Mouse (Mus musculus): ENCODE data around the gene Gal3st4. TPM values are rescaled to one million over a fixed set of nuclear protein-coding genes. Genes with fewer than 3 reads are reported as not detected.
A peak's percentile ranks its signal among the peaks of the same experiment; 100 is the strongest.
"Not testable (repeated sequence)": the region's sequence is repeated elsewhere in the genome, so short reads cannot be mapped to it uniquely, and the experiment has no call there.

The Gal3st4 gene
- total RNA-seq, 2 experiments from 2014 or later: 0.36 to 0.76 TPM

DNA sequence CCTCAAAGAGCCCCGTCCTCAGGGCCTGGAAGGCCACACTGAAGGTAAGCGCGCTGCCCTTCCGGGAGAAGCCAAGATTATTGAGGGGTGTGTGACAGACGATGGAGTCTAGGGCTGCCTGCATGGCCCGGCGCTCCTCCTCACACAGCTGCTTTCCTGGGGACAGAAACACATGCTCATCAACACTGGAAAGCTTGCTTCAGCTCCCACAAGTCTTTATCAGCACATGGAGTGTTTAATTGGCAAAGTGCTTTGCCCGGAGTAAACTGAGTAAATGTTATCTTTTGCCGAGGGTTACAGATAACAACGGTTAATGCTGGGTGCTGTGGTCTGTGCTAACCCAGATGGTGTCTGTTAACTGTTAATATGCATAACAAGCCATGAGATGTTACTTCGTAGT is 11.8 kb downstream of the Gal3st4 start:
- no peak for DNase-seq

DNA sequence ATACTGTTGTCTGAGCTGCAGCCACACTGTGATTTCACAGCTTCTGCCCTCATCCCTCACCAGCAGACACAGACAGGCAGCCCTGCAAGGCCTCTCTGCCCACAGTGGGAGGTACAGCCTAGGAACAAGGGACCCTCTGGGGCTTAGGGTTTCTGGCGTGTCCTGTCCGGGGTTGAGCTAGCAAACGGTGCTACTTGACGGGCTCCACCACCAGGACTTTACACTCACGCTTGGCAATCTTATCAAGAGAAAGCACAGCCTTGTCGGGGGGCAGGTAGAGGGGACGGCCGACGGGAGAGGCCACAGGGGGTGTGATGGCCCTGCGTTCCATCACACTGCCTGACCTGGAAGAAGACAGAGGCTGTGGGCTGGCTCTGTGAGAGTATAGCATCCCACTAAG is 12.6 kb downstream of the Gal3st4 start:
- no peak for DNase-seq

DNA sequence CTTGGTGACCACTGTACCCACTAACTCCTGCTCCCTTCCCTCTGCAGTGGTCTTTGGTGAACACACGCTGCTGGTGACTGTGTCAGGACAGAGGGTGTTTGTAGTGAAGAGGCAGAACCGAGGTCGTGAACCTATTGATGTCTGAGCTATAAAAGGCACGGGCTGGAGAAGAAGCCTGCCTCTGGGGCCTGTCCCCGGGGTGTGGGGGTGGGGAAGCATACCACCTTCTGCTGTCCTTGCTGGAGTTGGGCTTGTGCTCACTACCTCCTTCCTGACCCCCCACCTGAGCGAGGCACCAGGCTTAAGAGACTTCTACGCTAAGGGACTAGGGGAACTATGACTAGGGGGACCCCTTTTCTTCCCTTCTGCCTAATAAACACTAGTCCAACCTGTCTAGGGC is 13.6 kb downstream of the Gal3st4 start:
- no peak for DNase-seq

DNA sequence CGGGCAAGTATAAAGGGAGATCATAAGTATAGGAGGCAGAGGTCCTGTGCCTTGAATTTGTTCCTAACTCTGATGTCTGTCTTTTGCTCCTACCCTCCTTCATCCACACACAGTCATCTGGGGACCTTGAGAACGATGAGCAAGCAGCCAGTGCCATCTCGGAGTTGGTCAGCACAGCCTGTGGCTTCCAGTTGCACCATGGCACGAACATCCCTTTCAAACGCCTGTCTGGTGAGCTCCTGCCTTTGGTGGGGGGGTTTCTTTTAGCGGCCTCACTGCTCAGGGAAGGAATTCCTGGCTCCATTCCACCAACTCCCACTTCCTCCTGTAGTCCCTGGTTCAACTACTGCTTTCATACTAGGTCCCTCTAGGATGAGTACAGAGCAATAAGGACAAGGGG is 14.1 kb downstream of the Gal3st4 start:
- no peak for DNase-seq

DNA sequence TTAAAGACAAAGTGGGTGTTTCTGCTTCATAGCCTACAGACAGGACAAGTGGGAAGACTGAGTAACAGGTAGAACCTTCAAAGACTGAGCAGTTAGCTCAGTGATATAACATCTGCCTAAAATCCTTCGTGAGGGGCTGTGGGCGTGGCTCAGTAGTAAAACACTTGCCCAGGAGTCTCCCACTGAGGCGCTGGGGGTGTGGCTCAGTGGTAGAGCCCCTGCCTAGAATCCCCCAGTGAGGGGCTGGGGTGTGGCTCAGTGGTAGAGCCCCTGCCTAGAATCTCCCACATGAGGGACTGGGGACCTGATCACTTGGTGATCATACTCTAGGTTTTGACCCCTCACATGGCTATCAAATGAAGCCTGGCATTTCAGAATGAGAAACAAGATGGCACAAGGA is 14.6 kb downstream of the Gal3st4 start:
- no peak for DNase-seq

DNA sequence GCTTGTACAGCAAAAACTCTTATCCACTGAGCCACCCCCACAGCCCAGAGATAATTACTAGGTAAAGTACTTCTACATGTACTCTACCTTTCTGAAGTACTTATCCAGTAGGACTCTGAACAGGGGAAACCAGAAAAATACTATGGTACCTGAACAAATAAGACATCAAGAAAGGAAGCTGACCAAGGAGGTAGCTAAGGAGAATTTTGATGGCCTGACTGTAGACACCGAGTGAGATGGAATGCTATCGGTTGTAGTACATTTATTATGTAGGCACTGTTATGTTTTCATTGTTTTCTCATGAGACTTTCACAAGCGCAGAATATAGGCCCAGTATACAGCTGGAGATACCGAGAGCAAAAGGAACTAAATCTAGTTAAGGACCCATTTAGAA is 15.1 kb downstream of the Gal3st4 start:
- DNase-seq: no peak

DNA sequence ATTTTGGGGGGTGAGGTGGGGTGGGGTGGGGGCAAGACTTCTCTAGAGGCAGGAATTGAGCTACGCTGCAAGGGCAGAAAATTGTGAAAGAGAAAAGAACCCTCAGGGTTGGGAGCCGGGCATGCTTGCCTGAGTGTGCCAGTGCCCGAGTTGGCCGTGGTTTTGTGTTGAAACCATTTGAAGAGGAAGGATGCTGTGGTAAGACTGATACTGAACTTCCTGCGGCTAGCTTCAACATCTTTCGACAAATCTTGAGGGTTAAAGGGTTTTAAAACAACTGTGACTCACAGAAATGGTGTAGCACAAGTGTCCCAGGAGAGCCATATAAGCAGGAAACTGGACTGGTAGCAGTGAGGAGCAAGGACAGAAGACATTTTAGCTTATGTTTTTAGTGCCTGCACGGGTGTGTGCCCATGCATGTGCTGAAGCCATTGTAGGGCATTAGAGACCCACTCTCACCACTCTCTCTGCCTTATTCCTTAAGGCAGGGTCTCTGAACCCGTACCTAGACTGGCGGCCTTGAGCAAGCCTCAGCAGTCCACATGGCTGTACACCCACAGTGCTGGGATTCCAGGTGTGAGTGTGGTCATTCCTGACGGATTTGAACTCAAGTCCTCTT is 15.6 kb downstream of the Gal3st4 start:
- DNase-seq: no peak

DNA sequence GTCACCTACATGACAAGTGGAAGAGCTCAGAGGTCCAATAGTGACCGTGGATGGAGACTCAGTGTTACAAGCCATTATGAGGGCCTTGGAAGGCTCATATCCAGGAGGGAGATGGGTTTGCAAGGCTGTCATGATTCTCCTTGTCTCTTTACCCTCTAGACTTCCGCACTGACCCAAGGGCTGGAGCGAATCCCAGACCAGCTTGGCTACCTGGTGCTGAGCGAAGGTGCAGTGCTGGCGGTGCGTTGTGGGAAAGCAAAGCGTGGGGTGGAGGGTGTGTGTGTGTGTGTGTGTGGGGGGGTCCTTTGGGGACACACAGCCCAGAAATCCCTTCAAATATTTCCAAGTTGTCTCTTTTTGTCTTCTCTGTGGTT is 16.6 kb downstream of the Gal3st4 start:
- no peak for DNase-seq

DNA sequence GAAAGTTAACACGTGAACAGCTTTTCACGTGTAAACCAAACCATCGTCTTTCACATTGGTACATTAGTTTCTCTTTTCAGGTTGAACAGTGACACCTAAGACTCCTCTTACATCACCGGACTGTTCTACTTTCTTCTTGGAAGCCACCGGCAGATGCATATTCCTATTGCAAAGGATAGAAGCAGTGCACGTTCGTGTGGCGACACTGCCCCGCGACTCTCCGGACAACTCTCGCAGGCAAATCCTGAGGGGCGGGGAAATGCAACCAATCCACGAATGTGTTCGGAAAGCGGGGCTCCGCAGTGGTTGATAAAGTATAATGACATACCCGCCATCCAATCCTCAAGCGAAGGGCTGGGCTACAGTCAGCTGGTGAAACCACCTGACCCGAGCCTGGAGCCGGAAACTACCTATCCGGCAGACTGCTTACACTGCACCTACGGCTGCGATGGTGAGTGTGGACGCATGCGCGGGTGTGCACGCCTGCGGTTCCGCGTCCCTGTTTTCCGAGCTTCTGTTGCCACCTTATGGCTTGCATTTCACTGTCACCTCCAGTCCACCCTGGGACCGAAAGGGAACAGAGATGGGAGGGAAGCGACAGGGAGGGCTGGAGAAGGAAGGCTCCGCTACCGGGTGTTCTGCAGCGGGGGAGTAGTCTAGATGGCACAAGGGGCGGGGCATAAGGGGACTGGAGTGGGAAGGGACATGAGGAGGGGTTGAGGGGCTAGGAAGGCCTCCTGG is 17.1 kb downstream of the Gal3st4 start, which contains the start of gene Lamtor4:
TSS of gene Lamtor4 (plus strand) at position 130 of the 741 bp plus-strand sequence.
- peak; percentile 94 for DNase-seq

DNA sequence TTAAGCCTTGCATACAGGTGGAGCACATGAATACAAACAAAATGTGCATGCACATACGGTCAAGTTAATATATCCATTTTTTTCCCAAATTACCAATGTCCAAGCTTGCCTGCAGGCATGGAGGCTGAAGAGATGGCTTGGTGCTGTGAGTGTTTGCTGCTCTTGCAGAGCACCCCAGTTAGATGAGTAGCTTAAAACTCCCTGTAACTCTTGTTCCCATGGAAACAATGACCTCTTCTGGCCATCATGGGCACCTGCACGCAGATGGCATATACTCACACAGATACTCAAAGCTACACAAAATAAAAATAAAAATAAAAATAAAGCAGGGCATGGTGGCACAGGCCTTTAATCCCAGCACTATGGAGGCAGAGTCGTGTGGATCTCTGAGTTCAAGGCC is 19.6 kb downstream of the Gal3st4 start:
- no peak for DNase-seq

DNA sequence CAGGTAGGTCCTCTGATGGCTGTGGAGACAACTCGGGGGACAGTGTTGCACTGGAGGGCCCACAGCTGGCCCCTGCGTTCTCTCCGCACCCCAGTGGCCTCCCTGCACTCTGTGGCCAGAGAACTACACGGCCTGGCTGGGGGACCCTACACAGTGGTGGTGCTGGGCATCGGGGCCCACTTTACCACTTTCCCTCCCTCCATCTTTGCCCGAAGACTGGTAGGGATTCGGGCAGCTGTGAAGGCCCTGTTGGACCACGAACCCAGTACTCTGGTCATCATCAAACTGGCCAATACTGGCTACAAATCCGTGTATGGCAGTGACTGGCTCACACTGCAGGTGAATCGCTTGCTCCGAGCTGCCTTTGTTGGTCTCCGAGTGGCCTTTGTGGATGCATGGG is 21.5 kb downstream of the Gal3st4 start:
- no peak for DNase-seq

DNA sequence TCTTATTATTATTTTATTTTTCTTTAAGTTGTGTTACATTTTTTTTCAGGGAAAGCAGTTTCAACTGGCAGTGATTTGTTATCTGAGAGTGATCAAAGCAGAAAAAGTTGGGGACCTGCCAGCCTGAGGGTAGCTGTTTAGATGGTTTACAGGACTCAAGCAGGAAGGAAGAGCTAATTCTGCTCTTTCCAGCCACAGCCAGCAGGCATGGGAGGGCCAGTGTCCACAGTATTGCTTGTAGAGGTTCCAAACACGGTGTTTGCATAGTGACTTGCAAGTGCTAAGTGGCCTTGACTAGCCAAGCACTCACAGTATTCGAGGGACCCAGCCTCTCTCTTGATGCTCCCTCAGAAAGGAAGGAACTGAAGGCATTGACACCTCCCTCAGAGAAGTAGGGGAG is 31.1 kb downstream of the Gal3st4 start:
- no peak for DNase-seq

DNA sequence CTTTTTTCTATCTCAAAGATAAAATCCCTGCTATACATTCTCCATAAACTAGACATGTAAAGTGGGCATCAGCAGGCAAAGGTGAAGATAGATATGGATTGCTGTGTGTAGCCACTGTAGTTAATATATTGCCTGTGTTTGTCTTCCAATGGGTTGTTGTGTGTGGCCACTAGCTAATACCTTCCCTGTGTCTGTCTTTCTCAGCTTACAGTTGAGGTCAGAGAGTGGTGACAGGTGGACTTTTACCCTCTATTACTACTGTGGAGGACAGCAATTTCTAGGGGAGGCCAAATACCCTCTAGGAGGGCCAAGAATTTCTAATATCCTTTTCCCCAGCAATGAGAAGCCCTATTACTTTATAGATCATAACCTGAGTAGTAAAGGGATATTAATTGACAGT is 38.4 kb downstream of the Gal3st4 start:
- DNase-seq: no peak

DNA sequence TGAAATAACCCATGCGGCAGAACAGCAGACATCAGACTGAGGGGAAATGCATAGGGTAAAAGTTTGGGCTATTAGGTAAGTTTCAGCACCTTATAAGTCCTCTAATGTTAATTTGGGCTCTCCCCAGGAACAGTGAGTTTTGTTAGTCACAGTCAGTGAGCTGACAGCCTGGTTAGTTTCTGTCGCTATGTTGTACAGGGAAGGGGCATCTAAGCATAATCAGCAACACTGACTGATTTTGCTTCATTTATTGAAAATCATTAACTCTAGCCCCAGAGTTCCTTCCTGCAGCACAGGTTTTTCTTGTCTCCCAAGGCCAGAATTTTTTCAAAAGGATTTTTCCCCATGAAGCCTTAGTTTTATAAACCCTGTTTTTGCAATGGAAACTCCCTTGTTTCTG is 38.9 kb downstream of the Gal3st4 start:
- DNase-seq: no peak

DNA sequence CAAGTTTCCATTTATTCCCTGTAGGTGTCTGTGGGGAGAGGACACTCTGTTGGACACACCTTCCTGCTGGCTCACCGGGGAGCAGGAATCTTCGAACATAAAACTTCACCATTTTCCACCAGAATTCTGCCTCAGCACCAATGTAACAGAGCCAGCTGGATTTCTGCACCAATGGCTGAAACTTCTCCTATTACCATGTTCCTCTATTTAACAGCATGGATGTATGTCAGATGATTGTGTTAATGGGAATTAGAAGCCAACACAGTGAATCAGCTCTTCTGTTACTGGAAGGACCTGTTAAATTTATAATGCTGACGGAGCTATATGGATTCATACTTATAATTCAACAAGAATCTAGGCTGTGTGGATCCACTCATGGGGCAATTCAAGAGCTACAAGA is 43.1 kb downstream of the Gal3st4 start:
- no peak for DNase-seq

DNA sequence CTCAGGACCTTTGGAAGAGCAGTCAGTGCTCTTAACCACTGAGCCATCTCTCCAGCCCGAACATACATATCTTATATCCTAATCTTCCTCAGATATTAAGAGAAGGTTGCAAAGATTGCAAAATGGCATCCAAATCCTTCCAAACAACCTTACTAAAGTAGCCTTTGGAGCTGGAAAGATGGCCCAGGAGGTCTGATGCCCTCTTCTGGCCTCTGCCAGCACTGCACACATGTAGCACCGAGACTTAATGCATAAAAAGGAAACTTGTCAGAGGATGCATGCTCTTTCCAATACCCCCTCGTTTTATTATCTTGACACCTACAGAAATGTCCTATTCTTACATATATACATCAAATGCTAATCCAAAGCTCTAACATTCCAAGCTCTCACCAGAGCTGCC is 44.6 kb downstream of the Gal3st4 start:
- DNase-seq: peak; percentile 40

DNA sequence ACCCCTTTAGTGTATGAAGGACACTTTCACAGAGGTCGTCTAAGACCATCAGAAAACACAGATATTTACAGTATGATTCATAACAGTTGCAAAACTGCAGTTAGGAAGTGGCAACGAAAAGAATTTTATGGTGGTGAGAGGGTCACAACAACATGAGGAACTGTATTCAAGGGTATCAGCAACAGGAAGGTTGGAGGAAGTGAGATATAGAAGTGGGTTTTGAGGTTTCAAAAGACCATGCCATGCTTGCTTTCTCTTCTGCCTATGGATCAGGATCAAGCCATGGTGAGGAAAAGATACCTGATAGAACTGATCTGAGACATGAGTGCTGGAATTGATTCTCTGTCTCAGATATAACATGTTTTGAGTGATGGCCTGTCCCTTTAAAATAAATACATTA is 45.3 kb downstream of the Gal3st4 start:
- no peak for DNase-seq

DNA sequence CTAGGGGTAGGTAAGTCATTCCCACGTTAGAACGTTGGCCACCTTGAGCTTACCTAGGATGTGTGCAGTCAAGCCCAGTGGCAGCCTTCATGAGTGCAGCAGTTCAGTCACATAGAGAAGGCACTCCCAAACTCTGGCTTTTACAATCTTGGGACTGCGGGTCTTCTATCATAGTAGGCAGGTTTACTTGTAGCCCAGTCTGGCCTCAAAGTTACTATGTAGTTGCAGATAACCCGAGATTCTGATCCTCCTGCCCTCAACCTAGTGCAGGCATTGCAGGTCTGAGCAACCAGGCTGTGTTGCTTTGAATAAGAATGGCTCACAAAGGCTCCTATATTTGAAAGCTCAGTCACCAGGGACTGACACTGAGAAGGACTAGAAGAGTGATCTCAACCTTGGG is 46.1 kb downstream of the Gal3st4 start:
- DNase-seq: no peak

DNA sequence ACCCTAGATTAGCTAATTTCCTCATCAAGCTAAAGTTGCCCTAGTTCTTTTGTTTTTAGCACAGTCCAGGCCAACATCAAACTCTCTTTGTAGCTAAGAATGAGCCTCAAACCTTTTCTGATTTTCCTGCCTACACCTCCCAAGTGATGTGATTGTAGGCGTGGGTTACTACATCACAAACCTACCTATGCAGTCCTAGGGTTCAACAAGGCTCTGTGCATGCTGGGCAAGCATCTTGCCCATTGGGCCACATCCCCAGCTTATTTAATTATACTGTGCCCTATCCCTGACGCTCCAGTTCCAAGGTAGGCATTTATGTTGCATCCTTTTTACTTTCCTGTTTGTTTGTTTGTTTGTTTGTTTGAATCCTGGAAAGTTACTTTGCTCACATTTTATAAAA is 46.9 kb downstream of the Gal3st4 start, which contains the start of gene Nxpe5:
TSS of gene Nxpe5 (plus strand) at position 199 of the 400 bp plus-strand sequence.
- DNase-seq: no peak

DNA sequence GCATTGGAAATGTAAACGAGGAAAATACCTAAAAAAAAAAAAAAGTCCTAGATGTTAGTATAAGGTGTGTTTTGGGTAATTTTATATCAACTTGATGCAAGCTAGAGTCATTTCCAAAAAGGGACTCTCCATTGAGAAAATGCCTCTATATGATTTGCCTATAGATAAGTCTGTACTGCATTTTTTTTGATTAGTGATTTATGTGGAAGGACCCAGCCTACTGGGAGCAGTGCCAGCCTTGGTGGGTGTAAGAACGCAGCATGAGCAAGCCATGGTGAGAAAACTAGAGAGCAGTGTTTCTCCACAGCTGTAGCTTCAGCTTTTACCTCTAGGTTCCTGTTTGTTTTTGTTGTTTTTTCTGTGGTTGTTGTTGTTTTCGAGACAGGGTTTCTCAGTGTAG is 49.4 kb downstream of the Gal3st4 start:
- no peak for DNase-seq

DNA sequence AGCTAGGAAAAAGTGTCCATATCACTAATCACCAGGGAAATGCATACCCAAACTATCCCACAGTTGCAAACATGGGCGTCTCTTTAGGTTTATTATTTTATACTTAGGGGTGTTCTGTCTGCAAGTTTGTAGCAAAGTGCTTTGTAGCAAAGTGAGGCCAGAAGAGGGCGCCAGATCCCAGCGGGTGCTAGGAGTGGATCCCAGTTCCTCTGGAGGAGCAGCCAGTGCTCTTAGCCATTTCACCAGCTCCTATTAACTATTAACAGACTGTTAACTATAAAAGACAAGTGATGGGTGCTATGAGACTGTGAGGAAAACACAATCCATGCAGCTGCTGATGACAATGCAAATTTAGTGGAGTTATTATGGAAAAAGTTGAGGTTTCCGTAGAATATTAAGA is 50.5 kb downstream of the Gal3st4 start:
- DNase-seq: peak; percentile 90

DNA sequence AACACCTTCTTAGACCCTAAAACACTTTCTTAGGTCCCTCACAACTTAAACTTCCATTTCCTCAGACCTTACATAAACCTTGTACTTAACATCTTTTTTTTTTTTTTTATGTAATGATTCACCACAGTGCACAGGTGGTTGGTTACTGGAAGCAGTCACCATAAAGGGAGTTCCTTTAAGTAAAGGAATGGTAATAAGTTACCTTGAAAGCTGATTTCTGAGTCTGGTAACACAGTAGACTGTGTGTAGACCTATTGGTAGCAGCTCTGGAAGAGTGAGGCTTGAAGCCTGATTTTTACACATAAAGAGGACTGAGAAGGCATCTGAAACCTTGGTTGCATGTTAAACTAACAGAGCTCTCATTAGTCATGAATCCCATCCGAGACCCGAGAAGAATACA is 52.8 kb downstream of the Gal3st4 start:
- no peak for DNase-seq

DNA sequence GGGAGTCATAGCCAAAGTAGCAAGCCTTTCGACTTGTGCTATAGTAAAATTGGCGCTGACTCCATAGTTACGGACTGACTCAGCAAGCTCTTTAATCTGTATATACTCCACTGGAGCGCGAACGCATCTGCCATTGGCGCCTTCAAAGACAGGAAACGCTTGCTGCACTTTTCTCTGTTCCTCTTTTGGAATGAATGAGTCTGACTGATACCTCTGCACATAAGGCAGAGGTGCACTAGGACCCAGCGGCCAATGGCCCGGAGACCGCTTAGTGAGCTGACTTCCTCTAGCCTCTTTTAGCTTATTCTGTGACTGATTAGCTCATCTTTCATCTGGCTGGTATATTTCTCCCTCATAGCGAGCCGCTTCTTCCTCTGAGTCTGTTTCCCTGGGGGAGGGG is 56.0 kb downstream of the Gal3st4 start:
- not testable (repeated sequence) for DNase-seq
